Mouse (Mus musculus): ENCODE results near the gene 1700024P04Rik.

1700024P04Rik gene

DNA sequence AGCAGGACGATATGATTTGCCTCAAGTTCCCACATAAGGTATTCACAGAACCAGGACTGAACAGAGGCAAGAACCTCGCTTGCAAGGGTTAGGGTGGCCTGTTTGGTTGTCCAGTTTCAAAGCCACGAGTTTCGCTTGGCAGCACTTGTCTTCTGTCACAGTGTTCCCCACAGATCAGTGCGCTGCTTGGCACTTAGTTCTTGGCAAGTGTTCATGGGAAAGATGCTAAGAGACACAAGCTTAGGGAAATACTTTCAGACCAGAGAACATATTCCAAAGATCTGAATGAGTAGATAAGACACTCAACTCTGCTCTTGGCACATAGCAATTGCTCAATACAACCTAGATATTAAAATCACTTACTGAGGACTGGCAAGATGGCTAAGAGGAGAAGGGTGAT, 17.8 kb downstream of the 1700024P04Rik start:
- 58% methylated on average over 5 of the region's 5 CpGs for WGBS

DNA sequence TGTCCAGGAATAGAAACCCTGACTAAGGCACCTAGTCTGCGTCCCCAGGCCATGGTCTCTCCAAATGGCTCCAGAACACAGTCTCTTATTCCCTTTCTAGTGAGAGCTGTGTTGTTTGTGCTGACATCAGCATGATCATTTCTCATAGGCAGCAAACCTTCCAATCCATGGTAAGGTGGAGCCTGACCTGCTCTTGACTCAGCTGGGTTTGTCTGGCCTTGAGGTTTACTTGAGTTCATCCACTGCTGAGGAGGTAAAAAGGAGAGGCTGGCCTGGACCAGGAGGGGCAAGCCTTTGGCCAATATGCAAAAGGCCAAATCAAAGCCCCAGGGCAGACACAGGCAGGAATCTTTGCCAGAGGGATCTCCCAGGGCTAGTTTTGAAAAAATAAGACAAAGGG, 20.8 kb downstream of the 1700024P04Rik start:
- WGBS: 86% methylated on average over 1 of the region's 1 CpGs

DNA sequence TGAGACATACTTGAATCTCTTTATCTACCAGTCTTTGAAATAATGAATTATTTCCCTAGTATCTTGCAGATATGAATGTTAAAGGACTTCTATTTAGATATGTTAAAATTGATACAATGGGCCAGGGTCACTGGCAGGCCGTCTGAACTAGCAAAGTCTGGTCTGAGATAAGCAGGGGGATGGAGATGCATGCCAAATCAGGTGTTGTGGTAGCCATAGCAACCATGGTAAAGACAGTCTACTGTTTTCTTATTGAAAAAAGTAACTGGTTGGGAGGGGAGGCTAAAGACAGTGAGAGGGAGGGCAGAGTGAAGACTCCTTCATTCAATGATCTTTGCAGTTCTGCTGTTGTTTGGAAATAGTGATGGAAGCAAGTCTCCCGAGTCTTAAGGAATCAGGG, 26.2 kb downstream of the 1700024P04Rik start:
- whole genome bisulfite sequencing: 68% methylated on average over 2 of the region's 2 CpGs

DNA sequence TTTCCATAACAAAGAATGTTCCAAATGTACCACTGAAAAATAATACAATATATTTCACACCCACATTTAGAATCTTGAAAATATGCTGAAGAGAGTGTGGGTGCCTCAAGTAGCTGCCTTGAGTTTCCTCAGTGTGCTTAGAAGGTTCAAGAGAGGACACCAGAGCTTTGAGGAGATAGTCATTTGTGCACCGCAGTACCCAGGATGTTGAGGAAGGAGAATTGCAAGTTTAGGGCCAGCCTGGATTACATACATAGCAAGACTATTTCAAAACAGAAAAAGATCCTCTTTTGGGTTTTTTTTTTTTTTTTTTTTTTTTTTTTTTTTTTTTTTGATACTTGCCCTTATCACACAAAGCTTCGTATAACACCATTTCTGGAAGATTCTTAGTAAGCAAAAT, 28.2 kb downstream of the 1700024P04Rik start:
- 53% methylated on average over 2 of the region's 2 CpGs for WGBS

DNA sequence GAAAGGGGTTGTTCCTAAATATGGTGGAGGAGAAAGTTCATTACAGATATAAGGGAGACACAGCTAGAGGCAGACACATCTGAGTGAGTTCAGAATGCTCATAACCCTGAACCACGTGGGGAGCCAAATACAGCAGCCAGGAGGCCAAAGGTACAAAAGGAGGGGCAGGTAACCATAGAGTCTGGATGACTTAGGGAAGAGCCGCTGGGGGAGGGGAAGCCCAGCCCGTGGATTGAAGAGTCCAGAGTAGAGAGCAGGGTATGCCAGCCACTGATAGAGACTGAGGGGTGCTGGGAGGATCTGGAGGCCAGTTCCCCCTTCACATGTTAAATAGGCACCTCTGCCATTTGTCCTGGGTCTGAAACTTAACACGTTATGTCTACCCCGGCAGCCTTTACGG, 28.7 kb downstream of the 1700024P04Rik start:
- 67% methylated on average over 6 of the region's 6 CpGs for WGBS

DNA sequence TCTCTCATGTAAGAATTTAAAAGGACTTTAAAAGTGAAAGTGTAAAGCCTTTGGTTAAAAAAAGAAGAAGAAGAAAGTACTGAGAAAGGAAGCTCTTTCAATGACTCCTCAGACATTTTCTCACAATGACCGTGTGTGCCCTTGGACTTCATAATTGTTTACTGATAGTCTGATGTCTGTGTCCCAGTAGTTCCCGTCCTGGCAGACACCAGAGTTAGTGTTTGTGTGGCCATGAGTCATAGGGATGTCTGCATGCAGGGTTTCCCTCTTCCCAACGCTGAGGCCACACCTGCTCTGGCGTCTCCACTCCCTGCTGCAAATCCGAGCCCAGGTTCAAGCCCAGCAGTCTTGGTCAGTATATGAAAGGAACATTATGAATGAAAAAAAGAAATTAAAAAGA, 29.1 kb downstream of the 1700024P04Rik start:
- WGBS: 36% methylated on average over 5 of the region's 5 CpGs

DNA sequence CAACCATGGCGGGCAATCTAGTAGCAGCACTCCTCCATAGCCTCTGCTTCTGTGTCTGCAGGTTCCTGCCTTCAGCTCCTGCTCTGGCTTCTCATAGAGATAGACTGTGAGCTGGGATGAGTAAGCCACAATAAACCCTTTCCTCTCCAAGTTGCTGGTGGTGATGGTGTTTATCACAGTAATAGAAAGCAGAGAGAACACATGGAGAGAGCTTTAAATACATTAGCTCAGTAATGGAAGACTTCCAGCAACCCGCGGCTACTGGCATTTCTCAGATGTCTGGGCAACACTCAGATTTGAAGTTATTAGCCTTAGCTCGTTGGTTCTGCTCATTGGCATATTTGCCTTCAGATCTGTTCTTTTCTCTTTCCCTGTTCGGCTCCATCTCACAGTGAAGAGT, 30.5 kb downstream of the 1700024P04Rik start:
- WGBS: 47% methylated on average over 5 of the region's 5 CpGs

DNA sequence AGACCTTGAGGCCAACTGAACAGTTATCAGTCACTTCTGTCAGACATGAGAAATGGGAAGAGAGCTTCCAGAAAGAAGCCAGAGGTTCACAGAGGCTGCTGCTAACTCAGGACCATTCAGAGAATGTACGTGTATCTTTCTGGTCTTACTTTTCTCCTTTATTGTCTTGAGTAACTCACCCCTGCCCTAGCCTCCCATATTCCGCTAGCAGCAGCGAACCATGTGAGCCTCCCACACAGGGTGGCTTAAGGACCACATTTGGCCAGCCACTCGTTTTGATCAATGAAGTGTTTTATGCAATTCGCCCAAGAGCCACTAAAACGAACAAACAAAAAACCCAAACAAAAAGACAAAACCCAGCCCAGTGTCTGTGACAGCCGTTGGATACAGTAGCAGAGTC, 32.4 kb downstream of the 1700024P04Rik start:
- WGBS: 70% methylated on average over 7 of the region's 7 CpGs

DNA sequence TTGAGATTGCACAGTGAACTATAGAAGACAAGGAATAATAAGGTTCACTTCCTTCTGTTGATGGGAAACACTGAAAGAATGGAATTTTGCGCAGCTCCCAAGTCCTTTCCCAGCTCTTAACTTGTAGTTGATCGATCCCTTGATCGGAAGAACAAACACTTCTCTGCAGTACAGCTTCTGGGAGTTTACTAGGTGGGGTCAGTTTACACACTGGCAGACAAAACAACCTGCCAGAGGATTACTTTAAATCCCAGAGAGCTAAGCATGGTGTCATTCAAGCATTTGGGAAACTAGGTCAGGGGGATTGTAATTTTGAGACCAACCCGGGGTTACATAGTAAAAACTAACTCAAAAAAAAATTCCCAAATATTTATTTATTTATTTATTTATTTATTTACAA, 36.2 kb downstream of the 1700024P04Rik start:
- 79% methylated on average over 4 of the region's 4 CpGs for WGBS

DNA sequence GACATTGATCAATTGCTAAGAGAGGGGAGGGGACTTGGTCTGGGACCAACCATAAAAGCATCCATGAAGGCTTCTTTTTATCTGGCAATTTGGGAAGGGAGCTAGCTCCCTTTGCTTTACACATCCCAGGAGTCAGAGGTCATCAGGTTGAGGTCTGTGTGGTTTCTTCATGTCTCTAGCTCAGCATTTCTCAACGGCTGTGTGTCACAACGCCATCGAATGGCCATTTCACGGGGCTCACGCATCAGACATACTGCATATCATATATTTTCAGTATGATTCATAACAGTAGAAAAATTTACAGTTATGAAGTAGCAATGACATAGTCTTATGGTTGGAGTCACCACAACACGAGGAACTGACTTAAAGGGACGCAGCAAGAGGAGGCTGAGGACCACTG, 37.9 kb downstream of the 1700024P04Rik start:
- WGBS: 94% methylated on average over 7 of the region's 7 CpGs

DNA sequence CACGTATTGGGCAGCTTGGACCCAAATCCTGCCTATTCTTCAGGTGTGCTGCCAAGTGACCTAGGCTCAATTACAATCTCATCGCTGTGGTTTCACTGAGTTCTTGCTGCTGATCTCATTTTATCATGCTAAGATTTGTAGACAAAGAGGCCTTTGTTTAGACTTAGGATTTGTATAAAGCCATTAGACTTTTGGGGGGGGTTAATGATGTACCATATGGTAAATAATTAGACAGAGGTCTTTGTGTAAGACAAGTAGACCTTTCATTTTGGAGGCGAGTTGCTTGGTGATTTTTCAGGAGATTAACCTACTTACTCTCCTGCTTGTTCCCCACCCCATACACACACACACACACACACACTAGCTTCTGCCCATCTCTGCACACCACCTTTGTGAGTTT, 38.5 kb downstream of the 1700024P04Rik start:
- 62% methylated on average over 3 of the region's 3 CpGs for WGBS

DNA sequence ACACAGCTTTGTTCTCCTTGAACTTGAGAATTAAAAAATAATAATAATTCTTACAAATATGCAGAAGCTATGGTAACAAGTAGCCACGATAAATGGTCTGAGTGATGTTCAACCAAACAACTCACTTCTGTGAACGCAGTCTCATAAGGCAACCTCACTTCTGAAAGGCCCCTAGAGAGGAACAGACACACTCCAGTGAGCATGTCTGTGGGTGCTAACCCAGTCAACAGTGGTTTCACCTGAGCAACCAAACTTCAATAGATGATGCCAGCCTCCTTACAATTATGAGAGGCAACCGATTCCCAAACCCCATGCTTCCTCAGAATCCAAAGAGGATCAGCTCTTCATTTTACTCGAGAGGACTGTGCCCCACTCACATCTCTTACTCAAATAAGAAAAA, 39.0 kb downstream of the 1700024P04Rik start:
- WGBS: 81% methylated on average over 4 of the region's 4 CpGs

DNA sequence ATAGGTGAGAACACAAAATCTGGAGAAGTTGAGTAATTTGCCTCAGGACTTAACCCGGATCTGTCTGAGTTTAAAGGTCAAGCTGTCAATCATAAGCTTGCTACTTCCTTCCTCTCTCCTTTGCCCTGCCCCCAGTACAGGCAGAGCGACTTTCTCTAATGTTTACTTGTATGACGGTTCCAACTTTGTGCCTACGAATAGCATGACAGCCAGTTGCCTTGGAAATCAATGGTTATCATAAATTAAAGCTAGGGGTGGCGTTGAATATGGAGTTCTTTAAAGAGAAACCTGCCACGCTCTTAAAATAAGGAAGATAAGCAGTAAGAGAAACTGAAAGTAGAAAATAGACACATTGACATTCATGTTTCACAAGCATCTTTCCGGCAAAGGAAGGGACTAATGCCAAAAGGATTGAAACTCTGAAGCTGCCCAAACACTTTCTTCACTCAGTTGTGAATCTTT, 39.7 kb downstream of the 1700024P04Rik start:
- WGBS: 35% methylated on average over 7 of the region's 7 CpGs

DNA sequence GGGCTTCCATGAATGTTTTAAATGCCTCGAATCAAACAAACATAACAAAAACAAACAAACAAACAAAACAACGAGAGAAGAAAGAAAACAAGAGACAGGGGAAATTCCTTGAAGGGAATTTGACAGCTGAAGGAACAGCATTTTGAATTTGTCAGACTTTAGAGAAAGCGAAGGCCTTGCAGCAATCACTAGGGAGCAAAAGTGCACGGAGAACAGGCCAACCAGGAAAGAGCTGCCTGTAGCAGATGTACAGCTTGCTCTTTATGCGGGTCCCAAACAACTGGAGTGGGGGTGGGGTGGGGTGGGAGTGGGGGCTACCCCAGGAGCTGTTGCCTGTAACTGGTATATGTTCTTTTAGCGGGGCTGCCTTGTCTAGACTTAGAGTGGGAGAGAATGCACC, 42.0 kb downstream of the 1700024P04Rik start:
- 63% methylated on average over 6 of the region's 6 CpGs for WGBS

DNA sequence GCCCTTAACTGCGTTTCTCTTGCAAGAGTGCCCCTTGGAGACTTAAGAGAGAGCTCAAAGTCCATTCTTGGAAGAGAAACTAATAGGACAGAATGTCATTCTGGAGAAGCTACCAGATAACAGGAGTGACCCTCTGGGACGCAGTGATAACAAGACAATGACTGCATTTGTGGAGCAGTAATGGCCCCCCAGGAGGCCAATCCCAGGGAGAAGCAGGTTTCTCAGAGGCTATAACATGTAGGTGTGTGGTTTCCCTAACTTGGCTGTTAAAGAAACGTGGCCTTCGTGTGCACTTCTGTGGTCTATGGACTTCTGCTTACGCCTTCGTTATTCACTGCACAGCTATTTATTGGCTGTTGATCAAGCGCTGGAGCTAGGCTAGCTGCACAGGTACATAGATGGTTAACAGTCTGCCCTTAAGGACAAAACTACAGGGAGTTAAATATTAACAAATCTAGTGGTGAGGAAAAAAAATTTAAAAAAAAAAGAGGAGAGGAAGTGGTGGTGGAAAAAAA, 42.5 kb downstream of the 1700024P04Rik start:
- WGBS: 88% methylated on average over 7 of the region's 7 CpGs

DNA sequence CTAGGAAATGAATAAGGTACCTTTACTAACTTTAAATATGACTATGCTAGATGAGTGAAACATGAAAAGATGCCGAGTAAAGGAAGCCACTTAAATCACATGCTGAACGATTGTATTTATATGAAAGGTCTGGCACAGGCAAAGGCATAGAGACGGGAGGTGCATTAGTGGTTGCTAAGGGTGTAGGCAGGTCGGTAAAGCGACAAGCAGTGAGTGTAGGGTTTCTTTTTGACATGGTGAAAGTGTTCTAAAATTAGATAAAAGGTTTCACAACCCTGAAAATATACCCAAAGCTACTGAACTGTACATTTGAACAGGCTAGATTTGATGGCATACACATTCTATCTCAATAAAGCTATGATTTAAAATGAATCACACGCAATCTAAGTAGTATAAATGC, 47.3 kb downstream of the 1700024P04Rik start:
- 55% methylated on average over 6 of the region's 6 CpGs for WGBS
